Mouse (Mus musculus) midbrain, embryonic 11.5 days (tissue): ENCODE measurements around the gene Gpr152. TPM values are rescaled to one million over a fixed set of nuclear protein-coding genes. Genes with fewer than 3 reads are reported as not detected.
A peak's percentile ranks its signal among the peaks of the same experiment; 100 is the strongest.

Experiments
- ATAC-seq: fragments of 200-750 bp; cut with Nextera tagmentation; 2 replicates; pipeline ENCODE4 v1.8.0; 2017; ENCODE audit warnings: moderate TSS enrichment, moderate library complexity; ENCODE audit not compliant: low FRiP score
- DNase-seq: peaks from one replicate; pipeline ENCODE4 v3.0.0; 2015; ENCODE audit warnings: low spot score; ENCODE audit errors: missing footprints
- H3K27ac ChIP-seq: fragments of 300-500 bp; sonication (generic); 2 replicates; pipeline ENCODE4 v1.5.1; 2014; ENCODE audit warnings: low read depth, low read length
- H3K27me3 ChIP-seq: fragments of 300-500 bp; sonication (generic); 2 replicates; pipeline ENCODE4 v1.6.1; 2014; ENCODE audit warnings: mild to moderate bottlenecking, low read length, moderate library complexity, mixed read lengths; ENCODE audit not compliant: control insufficient read depth, insufficient read depth
- H3K36me3 ChIP-seq: fragments of 300-500 bp; sonication (generic); 2 replicates; pipeline ENCODE4 v1.6.1; 2014; ENCODE audit warnings: mild to moderate bottlenecking, low read length, moderate library complexity, mixed read lengths; ENCODE audit not compliant: control insufficient read depth, insufficient read depth
- H3K4me1 ChIP-seq: fragments of 300-500 bp; sonication (generic); 2 replicates; pipeline ENCODE4 v1.6.1; 2014; ENCODE audit warnings: low read length; ENCODE audit not compliant: control insufficient read depth, insufficient read depth
- H3K4me2 ChIP-seq: fragments of 300-500 bp; sonication (generic); 2 replicates; pipeline ENCODE4 v1.6.1; 2014; ENCODE audit warnings: mild to moderate bottlenecking, moderate library complexity
- H3K4me3 ChIP-seq: fragments of 300-500 bp; sonication (generic); 2 replicates; pipeline ENCODE4 v1.5.1; 2014; ENCODE audit warnings: low read depth, low read length
- H3K9ac ChIP-seq: fragments of 300-500 bp; sonication (generic); 2 replicates; pipeline ENCODE4 v1.6.1; 2014; ENCODE audit warnings: low read length
- H3K9me3 ChIP-seq: fragments of 300-500 bp; sonication (generic); 2 replicates; pipeline ENCODE4 v1.6.1; 2016; ENCODE audit warnings: low read length; ENCODE audit not compliant: control insufficient read depth
- WGBS: fragments of 180-500 bp; shearing (Covaris S2); extraction: QIAGEN DNeasy Blood & Tissue Kit; methylation state at CpG from one replicate; pipeline ENCODE4 v1.1.7; 2014; 5-methylcytosine and 5-hydroxymethylcytosine counted together
- polyA plus RNA-seq: library from polyadenylated mRNA; unstranded; fragments of >200 nt; fragmentation: Nextera tagmentation; extraction: Ambion mirVana; gene quantifications from 2 replicates; pipeline ENCODE4 v1.2.1, GENCODE M21; 2014

Gpr152 gene
- polyA plus RNA-seq, 1 experiment from 2014 or later: not detected

- H3K9ac ChIP-seq: peak overlapping the region; percentile 84
- H3K36me3 ChIP-seq: no peaks in the 10 kb centered on the region
- peaks cover 7% of the 10 kb centered on the region for H3K4me1 ChIP-seq
- peak overlapping the region; percentile 76 for H3K4me2 ChIP-seq
- H3K27ac ChIP-seq: peak overlapping the region; percentile 74
- H3K27me3 ChIP-seq: no peaks in the 10 kb centered on the region
- peak; percentile 65 for ATAC-seq
- no peaks in the 10 kb centered on the region for H3K9me3 ChIP-seq
- WGBS: 6% methylated on average over 27 of the region's 27 CpGs
- DNase-seq: no peak
- peak overlapping the region; percentile 34 for H3K4me3 ChIP-seq
These were observed 30.2 kb downstream of the Gpr152 start for GRCm38 (mm10) chr19:4169810-4170209.

- Histone ChIP-seq H3K9ac (no peak overlapping the region), H3K27ac (no peak overlapping the region)
These were observed 31.3 kb downstream of the Gpr152 start for GRCm38 (mm10) chr19:4170723-4171392.

GRCm38 (mm10) chr19:4171393-4172290 lies 32.1 kb downstream of the Gpr152 start:
- no peak overlapping the region for H3K27ac ChIP-seq
- H3K4me2 ChIP-seq: no peak overlapping the region
- H3K4me3 ChIP-seq: no peak overlapping the region
- peaks cover 15% of the 10 kb centered on the region for H3K4me1 ChIP-seq
- H3K9ac ChIP-seq: no peak overlapping the region
- ATAC-seq (no peak), DNase-seq (no peak)
- H3K9me3 ChIP-seq: no peaks in the 10 kb centered on the region
- no peaks in the 10 kb centered on the region for H3K36me3 ChIP-seq
- 73% methylated on average over 13 of the region's 13 CpGs for WGBS
- H3K27me3 ChIP-seq: no peaks in the 10 kb centered on the region

More at GRCm38 (mm10) chr19:4170723-4171392, 31.3 kb downstream of the Gpr152 start:
- Histone ChIP-seq H3K4me3 (no peak overlapping the region), H3K4me1 (peaks cover 15% of the 10 kb centered on the region), H3K9me3 (no peaks in the 10 kb centered on the region), H3K27me3 (no peaks in the 10 kb centered on the region), H3K4me2 (no peak overlapping the region), H3K36me3 (no peaks in the 10 kb centered on the region)
- DNase-seq (no peak), ATAC-seq (no peak)
- 90% methylated on average over 10 of the region's 10 CpGs for WGBS

- H3K9ac ChIP-seq: 0 out of 2 replicates have a peak overlapping the region, but pooled peaks have one; percentile 33
- 60% methylated on average over 11 of the region's 11 CpGs for WGBS
These were observed 33.3 kb downstream of the Gpr152 start for GRCm38 (mm10) chr19:4172925-4173324.

GRCm38 (mm10) chr19:4175368-4175947 lies 35.9 kb downstream of the Gpr152 start, which contains the start of gene Carns1:
TSS of gene Carns1 (minus strand) at chr19:4175479.
- Histone ChIP-seq H3K27me3 (no peaks in the 10 kb centered on the region), H3K9ac (peak within 1 kb of the TSS; percentile 48), H3K9me3 (no peaks in the 10 kb centered on the region), H3K4me3 (0 out of 2 replicates have a peak within 1 kb of the TSS, but pooled peaks have one; percentile 9), H3K36me3 (no peaks in the 10 kb centered on the region), H3K27ac (no peak within 1 kb of the TSS), H3K4me2 (peak within 1 kb of the TSS; percentile 37), H3K4me1 (peaks cover 8% of the 10 kb centered on the region)
- WGBS: 1% methylated on average over 11 of the region's 11 CpGs
- peak; percentile 75; the same call in 1 of the 2 replicates for ATAC-seq
- DNase-seq: peak; percentile 86

More at GRCm38 (mm10) chr19:4172925-4173324, 33.3 kb downstream of the Gpr152 start:
- no peak overlapping the region for H3K4me3 ChIP-seq
- peaks cover 15% of the 10 kb centered on the region for H3K4me1 ChIP-seq
- no peak overlapping the region for H3K4me2 ChIP-seq
- no peaks in the 10 kb centered on the region for H3K36me3 ChIP-seq
- DNase-seq (no peak), ATAC-seq (no peak)
- H3K27ac ChIP-seq: no peak overlapping the region
- no peaks in the 10 kb centered on the region for H3K27me3 ChIP-seq
- no peaks in the 10 kb centered on the region for H3K9me3 ChIP-seq

GRCm38 (mm10) chr19:4180411-4180810 lies 40.8 kb downstream of the Gpr152 start:
- no peaks in the 10 kb centered on the region for H3K27me3 ChIP-seq
- H3K36me3 ChIP-seq: no peaks in the 10 kb centered on the region
- WGBS: 87% methylated on average over 7 of the region's 7 CpGs
- H3K27ac ChIP-seq: no peak overlapping the region
- no peak overlapping the region for H3K4me3 ChIP-seq
- H3K4me2 ChIP-seq: no peak overlapping the region
- ATAC-seq (no peak), DNase-seq (no peak)
- H3K9me3 ChIP-seq: no peaks in the 10 kb centered on the region
- H3K9ac ChIP-seq: no peak overlapping the region
- H3K4me1 ChIP-seq: peaks cover 5% of the 10 kb centered on the region

GRCm38 (mm10) chr19:4181892-4182291 lies 42.3 kb downstream of the Gpr152 start:
- H3K4me3 ChIP-seq: no peak overlapping the region
- no peaks in the 10 kb centered on the region for H3K4me1 ChIP-seq
- H3K4me2 ChIP-seq: no peak overlapping the region
- no peaks in the 10 kb centered on the region for H3K9me3 ChIP-seq
- H3K36me3 ChIP-seq: no peaks in the 10 kb centered on the region
- no peaks in the 10 kb centered on the region for H3K27me3 ChIP-seq
- H3K9ac ChIP-seq: no peak overlapping the region
- H3K27ac ChIP-seq: no peak overlapping the region
- ATAC-seq (no peak), DNase-seq (no peak)
- 47% methylated on average over 3 of the region's 3 CpGs for WGBS

- Histone ChIP-seq H3K36me3 (no peaks in the 10 kb centered on the region), H3K4me3 (no peak overlapping the region), H3K27me3 (no peaks in the 10 kb centered on the region), H3K9ac (no peak overlapping the region), H3K27ac (no peak overlapping the region), H3K4me2 (no peak overlapping the region), H3K4me1 (no peaks in the 10 kb centered on the region), H3K9me3 (no peaks in the 10 kb centered on the region)
- ATAC-seq: no peak
- WGBS: 87% methylated on average over 2 of the region's 2 CpGs
- DNase-seq: no peak
These were observed 44.1 kb downstream of the Gpr152 start for GRCm38 (mm10) chr19:4183689-4184088.
